Mouse (Mus musculus) intestine, postnatal 0 days (tissue): ENCODE data around the gene Mrps17. TPM values are rescaled to one million over a fixed set of nuclear protein-coding genes. Genes with fewer than 3 reads are reported as not detected.
"Not testable (repeated sequence)": the region's sequence is repeated elsewhere in the genome, so short reads cannot be mapped to it uniquely, and the experiment has no call there.

Experiments used
- ATAC-seq: fragments of 200-750 bp; cut with Nextera tagmentation; 2 replicates; pipeline ENCODE4 v1.8.0; 2017; ENCODE audit warnings: mild to moderate bottlenecking, moderate TSS enrichment, moderate library complexity
- H3K27ac ChIP-seq: fragments of 300-500 bp; sonication (generic); 2 replicates; pipeline ENCODE4 v1.5.1; 2014; ENCODE audit warnings: mild to moderate bottlenecking, low read depth, low read length, moderate library complexity
- H3K27me3 ChIP-seq: fragments of 300-500 bp; sonication (generic); replicated peaks from 2 replicates; pipeline ENCODE4 v1.6.1; 2014; ENCODE audit warnings: low read length, mixed read lengths; ENCODE audit not compliant: control insufficient read depth, insufficient read depth
- H3K36me3 ChIP-seq: fragments of 300-500 bp; sonication (generic); 2 replicates; pipeline ENCODE4 v1.6.1; 2014; ENCODE audit warnings: mild to moderate bottlenecking, moderate library complexity; ENCODE audit not compliant: control insufficient read depth, insufficient read depth
- H3K4me1 ChIP-seq: fragments of 300-500 bp; sonication (generic); replicated peaks from 2 replicates; pipeline ENCODE4 v1.6.1; 2014; ENCODE audit warnings: antibody characterized with exemption, low read length, mixed read lengths; ENCODE audit not compliant: control insufficient read depth, insufficient read depth
- H3K4me2 ChIP-seq: fragments of 300-500 bp; sonication (generic); replicated peaks from 2 replicates; pipeline ENCODE4 v1.6.1; 2014; ENCODE audit warnings: low read depth, mild to moderate bottlenecking, moderate library complexity
- H3K4me3 ChIP-seq: fragments of 300-500 bp; sonication (generic); 2 replicates; pipeline ENCODE4 v1.5.1; 2014; ENCODE audit warnings: low read depth, low read length
- H3K9ac ChIP-seq: fragments of 300-500 bp; sonication (generic); 2 replicates; pipeline ENCODE4 v1.6.1; 2014; ENCODE audit warnings: mild to moderate bottlenecking, low read depth, low read length
- H3K9me3 ChIP-seq: fragments of 300-500 bp; sonication (generic); 2 replicates; pipeline ENCODE4 v1.6.1; 2016; ENCODE audit warnings: mixed run types; ENCODE audit not compliant: control insufficient read depth
- CTCF ChIP-seq: sonication (generic); IDR thresholded peaks from 2 replicates; pipeline ENCODE4 v1.5.1; 2016; ENCODE audit warnings: low read depth, mild to moderate bottlenecking, control low read depth, antibody characterized with exemption, moderate library complexity
- WGBS: fragments of 180-500 bp; shearing (Covaris S2); extraction: QIAGEN DNeasy Blood & Tissue Kit; methylation state at CpG from one replicate; pipeline ENCODE4 v1.1.7; 2014; 5-methylcytosine and 5-hydroxymethylcytosine counted together
- polyA plus RNA-seq: library from polyadenylated mRNA; unstranded; fragments of >200 nt; fragmentation: Nextera tagmentation; extraction: Ambion mirVana; gene quantifications from 2 replicates; pipeline ENCODE4 v1.2.1, GENCODE M21; 2015

Mrps17 gene
- 109 and 115 TPM in 2 replicates for polyA plus RNA-seq

DNA sequence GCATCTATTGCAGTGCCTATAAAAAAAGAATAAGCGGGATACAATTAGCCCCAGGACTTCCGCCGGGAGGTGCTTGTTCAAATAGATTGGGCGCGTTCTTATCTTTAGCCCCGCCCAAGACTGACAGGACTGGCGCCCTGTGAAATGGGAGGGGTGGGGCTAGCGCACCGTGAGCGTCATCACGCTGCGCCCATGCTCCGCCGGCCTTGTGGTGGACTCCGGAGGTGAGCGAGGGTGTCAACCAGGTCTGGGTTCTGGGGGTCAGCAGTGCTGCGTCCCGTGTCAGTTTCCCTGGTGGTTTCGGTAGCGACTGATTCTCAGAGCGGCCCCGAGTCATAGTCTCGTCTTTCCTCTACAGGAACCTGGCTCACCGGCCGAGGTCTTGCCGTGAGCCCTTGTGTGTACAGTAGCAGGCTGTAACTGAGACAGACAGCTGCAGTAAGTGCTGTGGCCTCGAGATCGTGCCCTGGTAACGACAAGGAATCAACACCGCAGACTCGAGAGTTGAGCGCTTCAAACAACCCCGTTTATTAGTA, at the start of gene Mrps17:
Gene Mrps17, plus strand, starts transcription at position 172 of the 536 bp plus-strand sequence.
- Histone ChIP-seq H3K9ac (peak within 1 kb of the TSS; percentile 61), H3K4me1 (peaks cover 5% of the 10 kb centered on the region; the same call in 1 of the 2 replicates), H3K9me3 (no peaks in the 10 kb centered on the region), H3K36me3 (peaks cover 27% of the 10 kb centered on the region; the same call in 1 of the 2 replicates), H3K27me3 (no peaks in the 10 kb centered on the region), H3K27ac (peak within 1 kb of the TSS; percentile 37; the same call in 1 of the 2 replicates), H3K4me2 (peak within 1 kb of the TSS; percentile 70), H3K4me3 (peak within 1 kb of the TSS; percentile 61)
- ATAC-seq: peak; percentile 97
- under 1% methylated on average over 33 of the region's 33 CpGs for WGBS
- 0 out of 2 replicates have a peak, but pooled peaks have one; percentile 16 for TF ChIP-seq CTCF

DNA sequence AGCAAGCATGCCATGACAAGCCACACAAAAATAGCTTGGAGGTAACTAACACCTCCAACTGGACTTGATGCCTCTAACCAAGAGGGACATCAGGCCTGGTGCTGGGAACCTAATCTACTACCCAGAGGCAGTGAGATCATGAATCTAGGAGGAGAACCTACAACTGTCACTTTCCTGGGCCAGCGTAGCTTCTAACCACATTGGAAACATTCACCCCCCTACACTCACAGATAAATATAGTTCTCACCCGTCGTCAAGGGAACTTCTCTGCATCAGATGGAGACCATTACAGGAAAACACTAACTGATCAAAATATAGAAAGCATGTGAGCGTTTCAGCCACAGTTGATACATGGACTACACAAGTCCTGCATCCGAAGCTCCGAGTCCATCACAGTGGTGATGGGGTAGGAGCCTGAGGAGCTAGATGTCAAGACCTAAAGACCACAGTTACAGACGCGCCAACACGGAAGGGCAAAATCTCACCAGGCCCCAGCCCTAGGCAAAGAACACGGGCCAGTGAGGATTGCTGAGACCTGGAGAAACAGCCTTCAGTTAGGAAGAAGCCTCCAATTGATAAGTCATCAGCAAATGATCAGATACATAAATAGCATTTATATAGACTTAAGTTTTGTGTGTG, 48.9 kb upstream of the Mrps17 start:
- H3K27me3 ChIP-seq: no peaks in the 10 kb centered on the region
- H3K4me1 ChIP-seq: no peaks in the 10 kb centered on the region
- H3K27ac ChIP-seq: no peak overlapping the region
- H3K4me3 ChIP-seq: no peak overlapping the region
- no peak for ATAC-seq
- no peaks in the 10 kb centered on the region for H3K9me3 ChIP-seq
- no peaks in the 10 kb centered on the region for H3K36me3 ChIP-seq
- no peak overlapping the region for H3K9ac ChIP-seq
- no peak overlapping the region for H3K4me2 ChIP-seq
- 92% methylated on average over 10 of the region's 10 CpGs for WGBS
- TF ChIP-seq CTCF: no peak

DNA sequence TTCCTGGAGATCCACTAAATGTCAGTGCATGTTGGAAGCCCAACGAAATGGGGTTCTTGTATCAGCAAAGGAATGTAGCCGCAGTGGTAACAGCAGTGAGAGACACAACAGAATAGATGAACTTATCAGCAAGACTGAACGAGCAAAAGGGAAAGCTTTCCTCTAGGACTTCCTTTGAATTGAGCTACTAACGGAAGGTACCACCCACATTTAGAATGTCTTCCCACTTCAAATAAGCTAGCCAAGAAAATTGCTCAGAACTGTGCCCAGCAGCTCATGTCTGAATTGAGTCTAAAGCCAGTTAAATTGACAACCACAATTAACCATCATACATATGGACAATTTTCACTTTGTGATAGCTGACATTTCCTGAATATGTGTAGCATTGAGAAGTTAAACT, 47.4 kb upstream of the Mrps17 start:
- 87% methylated on average over 4 of the region's 4 CpGs for WGBS
- no peak for TF ChIP-seq CTCF
- Histone ChIP-seq H3K27me3 (no peaks in the 10 kb centered on the region), H3K9ac (no peak overlapping the region), H3K36me3 (no peaks in the 10 kb centered on the region), H3K4me1 (no peaks in the 10 kb centered on the region), H3K4me3 (no peak overlapping the region), H3K4me2 (no peak overlapping the region), H3K27ac (no peak overlapping the region), H3K9me3 (no peaks in the 10 kb centered on the region)
- ATAC-seq: no peak

DNA sequence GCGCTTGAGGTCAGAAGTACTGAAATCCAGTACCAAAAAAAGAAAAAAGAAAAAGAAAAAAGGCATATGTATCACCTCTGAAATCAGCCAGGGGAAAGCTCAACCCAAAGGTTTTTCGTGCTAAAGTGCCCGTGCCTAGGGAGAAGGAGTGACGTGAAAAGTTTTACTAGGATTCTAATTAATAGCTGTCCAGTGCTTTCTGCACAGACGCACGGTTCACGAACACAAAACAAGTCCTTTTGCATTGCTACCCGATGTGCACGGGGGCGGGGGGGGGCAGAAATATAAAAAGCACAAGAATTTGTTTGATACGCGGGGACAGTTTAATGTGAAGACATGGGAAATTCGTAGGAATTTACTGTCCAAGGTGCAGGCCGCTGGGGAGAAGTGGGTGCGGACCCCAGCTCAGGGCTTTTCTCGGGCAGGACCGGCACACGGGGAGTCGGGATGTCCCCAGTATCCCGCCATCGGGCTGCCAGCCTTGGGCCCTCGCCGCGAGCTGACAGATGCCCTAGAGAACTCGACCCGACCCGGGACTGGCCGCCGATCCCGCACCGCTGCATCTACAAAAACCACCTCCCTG, 45.8 kb upstream of the Mrps17 start:
- peak overlapping the region; percentile 60; the same call in 1 of the 2 replicates for H3K27ac ChIP-seq
- WGBS: under 1% methylated on average over 31 of the region's 31 CpGs
- no peak; the same call in 1 of the 2 replicates for ATAC-seq

DNA sequence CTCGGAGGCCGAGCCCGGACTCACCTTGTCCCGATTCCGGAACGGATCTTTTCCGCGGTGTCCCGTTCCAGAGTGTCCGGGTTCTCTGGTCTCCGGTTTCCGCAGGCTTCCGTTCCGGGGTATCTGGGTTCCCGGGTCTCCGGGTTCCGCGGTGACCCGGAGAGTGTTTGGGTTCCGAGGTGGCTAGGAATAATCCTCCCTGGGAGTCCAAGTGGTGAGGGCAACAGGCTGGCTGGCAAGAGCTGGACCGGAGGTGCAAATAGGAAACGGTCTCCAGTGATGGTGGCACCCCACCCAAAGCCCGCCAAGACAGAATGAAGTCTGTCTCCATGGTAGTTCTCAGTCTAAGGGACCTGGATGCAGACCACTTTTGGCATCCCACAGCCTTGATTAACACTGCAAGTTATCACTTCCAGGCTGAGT, 45.2 kb upstream of the Mrps17 start, which contains the start of gene Zfp11:
Gene Zfp11, minus strand, starts transcription at position 64 of the 423 bp plus-strand sequence.
- H3K27me3 ChIP-seq: no peaks in the 10 kb centered on the region
- peak within 1 kb of the TSS; percentile 88 for H3K9ac ChIP-seq
- no peaks in the 10 kb centered on the region for H3K4me1 ChIP-seq
- TF ChIP-seq CTCF: no peak
- peak within 1 kb of the TSS; percentile 80 for H3K4me2 ChIP-seq
- 2% methylated on average over 23 of the region's 23 CpGs for WGBS
- ATAC-seq: peak; percentile 92
- H3K4me3 ChIP-seq: peak within 1 kb of the TSS; percentile 92
- H3K9me3 ChIP-seq: peaks cover 5% of the 10 kb centered on the region; the same call in 1 of the 2 replicates
- H3K36me3 ChIP-seq: no peaks in the 10 kb centered on the region
- H3K27ac ChIP-seq: peak within 1 kb of the TSS; percentile 60; the same call in 1 of the 2 replicates

More for the DNA sequence above, 45.8 kb upstream of the Mrps17 start:
- H3K27me3 ChIP-seq: no peaks in the 10 kb centered on the region
- H3K36me3 ChIP-seq: no peaks in the 10 kb centered on the region
- H3K4me2 ChIP-seq: peak overlapping the region; percentile 80
- no peak for TF ChIP-seq CTCF
- H3K9ac ChIP-seq: peak overlapping the region; percentile 88
- H3K4me3 ChIP-seq: peak overlapping the region; percentile 92
- no peaks in the 10 kb centered on the region; the same call in 1 of the 2 replicates for H3K9me3 ChIP-seq
- no peaks in the 10 kb centered on the region for H3K4me1 ChIP-seq

DNA sequence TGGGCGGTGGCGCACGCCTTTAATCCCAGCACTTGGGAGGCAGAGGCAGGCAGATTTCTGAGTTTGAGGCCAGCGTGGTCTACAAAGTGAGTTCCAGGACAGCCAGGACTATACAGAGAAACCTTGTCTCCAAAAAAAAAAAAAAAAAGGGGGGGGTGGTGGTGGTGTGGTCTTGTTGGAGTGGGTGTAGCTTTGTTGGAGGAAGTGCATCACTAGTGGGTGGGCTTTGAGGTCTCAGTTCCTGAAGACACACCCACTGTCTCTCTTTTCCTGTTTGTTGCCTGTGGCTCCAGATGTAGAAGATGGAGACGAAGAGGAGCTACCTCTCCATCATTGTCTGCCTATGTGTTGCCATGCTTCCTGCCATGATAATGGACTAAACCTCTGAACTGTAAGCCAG, 30.2 kb upstream of the Mrps17 start:
- H3K9me3 ChIP-seq, H3K4me2 ChIP-seq, H3K4me3 ChIP-seq, H3K9ac ChIP-seq, ATAC-seq, H3K27me3 ChIP-seq, H3K4me1 ChIP-seq, H3K27ac ChIP-seq, H3K36me3 ChIP-seq: not testable (repeated sequence)
- 91% methylated on average over 5 of the region's 5 CpGs for WGBS
